Mouse (Mus musculus): Measurements from ENCODE around the gene Cckbr. TPM values are rescaled to one million over a fixed set of nuclear protein-coding genes. Genes with fewer than 3 reads are reported as not detected.
"Not testable (repeated sequence)": the region's sequence is repeated elsewhere in the genome, so short reads cannot be mapped to it uniquely, and the experiment has no call there.

The Cckbr gene
- polyA plus RNA-seq, 1 experiment from 2014 or later, result 8.5 TPM

DNA sequence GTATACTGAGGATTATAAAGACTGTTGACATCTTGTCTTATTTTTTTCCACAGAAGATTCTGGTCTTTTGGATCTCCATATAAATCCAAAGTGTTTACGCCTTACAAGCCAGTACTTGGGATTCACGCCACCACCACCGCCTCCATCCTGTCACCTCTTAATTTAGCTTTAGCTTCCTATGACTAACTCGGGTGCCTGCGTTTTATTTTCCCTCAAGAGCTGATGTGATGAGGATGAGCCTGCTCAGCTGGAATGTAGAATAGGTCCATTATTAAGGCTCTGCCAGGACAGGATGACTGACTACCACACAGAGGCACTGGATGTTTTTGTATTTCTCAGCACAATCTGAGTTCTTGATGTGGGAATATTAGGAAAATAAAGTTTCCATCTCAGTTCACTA, 40.0 kb downstream of the Cckbr start:
- H3K4me2 ChIP-seq (ENCODE audit: low read length); H3K27ac ChIP-seq (ENCODE audit: low read length); H3K36me3 ChIP-seq (ENCODE audit: control insufficient read depth, insufficient read depth, low read length); ATAC-seq; H3K27me3 ChIP-seq (ENCODE audit: control insufficient read depth, insufficient read depth, low read depth, low read length); H3K4me1 ChIP-seq (ENCODE audit: control insufficient read depth, insufficient read depth, low read length); H3K9me3 ChIP-seq (replicated peaks; ENCODE audit: control insufficient read depth, low read length, poor library complexity, severe bottlenecking); H3K4me3 ChIP-seq (ENCODE audit: low read depth, low read length); H3K9ac ChIP-seq (ENCODE audit: low read depth, low read length): not testable (repeated sequence)
- 84% methylated on average over 5 of the region's 5 CpGs for WGBS

DNA sequence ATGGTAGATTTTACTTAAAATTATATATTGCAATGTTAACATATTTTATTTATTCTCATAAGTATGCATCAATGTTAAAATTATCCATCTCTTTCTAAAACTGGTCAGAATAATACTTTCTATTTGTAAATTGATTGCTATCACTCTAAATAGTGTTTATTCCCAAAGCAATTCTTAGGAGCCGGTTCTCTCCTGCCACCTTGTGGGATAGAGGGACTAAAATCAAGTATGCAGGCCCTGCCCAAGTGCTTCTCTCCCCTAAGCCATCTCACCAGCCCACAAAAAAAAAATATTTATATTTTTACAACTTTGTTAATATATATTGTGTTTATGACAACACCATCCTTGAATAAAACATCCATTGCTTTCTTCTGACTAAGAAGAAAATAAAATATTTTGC, 47.1 kb downstream of the Cckbr start:
- H3K9me3 ChIP-seq (replicated peaks; ENCODE audit: control insufficient read depth, low read length, poor library complexity, severe bottlenecking), result no peaks in the 10 kb centered on the region
- H3K27ac ChIP-seq (ENCODE audit: low read length), result no peak overlapping the region
- H3K36me3 ChIP-seq (ENCODE audit: control insufficient read depth, insufficient read depth, low read length), result no peaks in the 10 kb centered on the region
- H3K4me3 ChIP-seq (ENCODE audit: low read depth, low read length), result no peak overlapping the region
- H3K4me2 ChIP-seq (ENCODE audit: low read length), result no peak overlapping the region
- H3K9ac ChIP-seq (ENCODE audit: low read depth, low read length), result no peak overlapping the region
- 45% methylated on average over 1 of the region's 1 CpGs for WGBS
- H3K4me1 ChIP-seq (ENCODE audit: control insufficient read depth, insufficient read depth, low read length), result no peaks in the 10 kb centered on the region
- ATAC-seq, result no peak
- no peaks in the 10 kb centered on the region; the same call in 1 of the 2 replicates for H3K27me3 ChIP-seq (ENCODE audit: control insufficient read depth, insufficient read depth, low read depth, low read length)

DNA sequence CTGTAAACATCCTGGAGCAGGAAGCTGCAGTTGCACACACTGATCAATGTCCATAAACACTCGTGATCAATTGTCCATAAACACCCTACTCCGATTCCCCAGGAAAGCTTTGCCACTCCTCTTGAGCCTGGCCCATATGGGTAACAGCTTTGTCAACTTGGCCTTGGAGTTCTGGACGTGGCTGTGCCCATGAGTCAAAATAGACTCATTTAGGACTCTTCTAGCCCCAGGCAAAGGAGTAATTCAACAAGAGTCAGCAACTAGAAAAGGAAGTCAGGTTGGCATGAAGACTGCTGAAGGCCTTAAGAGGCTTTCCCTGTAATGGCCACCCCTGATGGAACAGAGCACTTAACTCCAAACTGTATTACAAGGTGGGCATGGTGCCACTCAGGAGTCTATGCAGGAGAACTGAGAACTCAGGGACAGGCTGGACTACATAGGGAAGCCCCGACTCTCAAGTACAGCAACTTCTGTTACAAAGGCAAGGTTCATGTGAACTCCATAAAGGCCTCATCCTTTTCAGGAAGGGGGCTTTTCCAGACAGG, 49.3 kb downstream of the Cckbr start:
- no peak for ATAC-seq
- Histone ChIP-seq H3K4me3 (ENCODE audit: low read depth, low read length) (no peak overlapping the region), H3K9ac (ENCODE audit: low read depth, low read length) (no peak overlapping the region), H3K36me3 (ENCODE audit: control insufficient read depth, insufficient read depth, low read length) (no peaks in the 10 kb centered on the region), H3K4me1 (ENCODE audit: control insufficient read depth, insufficient read depth, low read length) (no peaks in the 10 kb centered on the region), H3K4me2 (ENCODE audit: low read length) (no peak overlapping the region), H3K27ac (ENCODE audit: low read length) (no peak overlapping the region), H3K27me3 (ENCODE audit: control insufficient read depth, insufficient read depth, low read depth, low read length) (no peaks in the 10 kb centered on the region; the same call in 1 of the 2 replicates), H3K9me3 (replicated peaks; ENCODE audit: control insufficient read depth, low read length, poor library complexity, severe bottlenecking) (no peaks in the 10 kb centered on the region)
- 75% methylated on average over 4 of the region's 4 CpGs for WGBS

DNA sequence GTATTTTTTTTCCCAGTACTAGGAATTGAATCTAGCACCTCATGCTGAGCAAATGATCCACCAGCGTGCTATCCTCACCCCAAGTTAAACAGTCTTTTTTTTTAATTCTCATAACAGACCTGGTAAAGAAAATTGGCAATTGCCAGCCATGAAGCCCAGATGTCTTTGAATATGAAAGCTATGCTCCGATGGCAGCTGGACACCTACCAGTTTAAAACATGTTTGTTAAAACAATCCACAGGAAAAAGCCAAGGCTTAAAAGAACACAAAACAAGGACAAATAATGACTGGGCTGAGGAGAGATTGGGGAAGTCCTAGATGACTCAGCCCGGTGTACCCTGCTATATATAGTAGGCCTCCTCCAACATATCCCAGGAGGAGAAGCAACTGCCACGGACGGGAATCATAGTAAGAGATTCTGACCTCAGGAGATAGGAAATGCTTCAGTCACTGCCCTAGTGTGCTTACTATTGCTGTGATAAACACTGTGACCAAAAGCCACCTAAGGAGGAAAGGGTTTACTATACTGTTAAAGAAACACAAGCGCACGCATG, 49.9 kb downstream of the Cckbr start:
- 80% methylated on average over 7 of the region's 7 CpGs for WGBS
- Histone ChIP-seq H3K36me3 (ENCODE audit: control insufficient read depth, insufficient read depth, low read length) (no peaks in the 10 kb centered on the region), H3K9ac (ENCODE audit: low read depth, low read length) (no peak overlapping the region), H3K4me3 (ENCODE audit: low read depth, low read length) (no peak overlapping the region), H3K9me3 (replicated peaks; ENCODE audit: control insufficient read depth, low read length, poor library complexity, severe bottlenecking) (no peaks in the 10 kb centered on the region), H3K4me1 (ENCODE audit: control insufficient read depth, insufficient read depth, low read length) (no peaks in the 10 kb centered on the region), H3K27ac (ENCODE audit: low read length) (no peak overlapping the region), H3K4me2 (ENCODE audit: low read length) (no peak overlapping the region), H3K27me3 (ENCODE audit: control insufficient read depth, insufficient read depth, low read depth, low read length) (no peaks in the 10 kb centered on the region; the same call in 1 of the 2 replicates)
- no peak for ATAC-seq

DNA sequence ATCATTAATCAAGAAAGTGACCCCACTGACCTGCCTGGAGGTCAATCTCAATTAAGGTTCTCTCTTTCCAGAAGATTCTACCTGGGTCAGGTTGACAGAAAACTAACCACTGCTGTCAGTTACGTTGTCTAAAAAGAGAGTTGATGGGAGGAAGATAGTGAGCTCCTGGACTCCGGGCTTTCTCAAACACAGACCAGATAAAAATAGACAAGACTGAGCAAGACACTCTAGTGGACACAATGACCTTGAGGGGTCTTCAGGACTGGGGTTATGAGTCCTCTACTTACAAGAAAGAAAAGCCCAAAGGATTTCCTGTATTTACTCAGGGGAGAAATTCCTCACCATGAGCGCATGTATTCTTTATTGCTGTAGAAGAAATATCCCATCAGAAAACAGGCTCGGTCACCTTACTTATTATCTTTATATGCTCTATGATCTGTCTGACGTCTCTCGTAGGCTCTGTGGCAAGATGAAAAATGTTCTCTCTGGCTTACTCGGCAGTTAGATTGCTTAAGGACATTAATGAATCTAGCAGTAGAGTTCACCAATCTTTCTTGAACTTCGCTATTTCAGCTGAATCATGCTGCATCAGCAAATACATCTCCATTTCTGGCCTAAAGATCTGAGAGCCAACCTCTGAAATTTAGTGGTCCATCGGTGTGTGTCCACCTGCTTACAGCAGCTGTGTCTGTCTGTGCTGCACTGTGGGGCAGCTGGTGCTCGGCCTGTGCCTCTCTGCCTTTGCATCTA, 51.3 kb downstream of the Cckbr start:
- Histone ChIP-seq H3K4me2 (ENCODE audit: low read length) (no peak overlapping the region), H3K9ac (ENCODE audit: low read depth, low read length) (no peak overlapping the region), H3K36me3 (ENCODE audit: control insufficient read depth, insufficient read depth, low read length) (no peaks in the 10 kb centered on the region), H3K9me3 (replicated peaks; ENCODE audit: control insufficient read depth, low read length, poor library complexity, severe bottlenecking) (no peaks in the 10 kb centered on the region), H3K27ac (ENCODE audit: low read length) (no peak overlapping the region), H3K4me3 (ENCODE audit: low read depth, low read length) (no peak overlapping the region), H3K4me1 (ENCODE audit: control insufficient read depth, insufficient read depth, low read length) (peaks cover 4% of the 10 kb centered on the region; the same call in 1 of the 2 replicates), H3K27me3 (ENCODE audit: control insufficient read depth, insufficient read depth, low read depth, low read length) (no peaks in the 10 kb centered on the region)
- ATAC-seq, result no peak
- WGBS, result 88% methylated on average over 10 of the region's 10 CpGs

DNA sequence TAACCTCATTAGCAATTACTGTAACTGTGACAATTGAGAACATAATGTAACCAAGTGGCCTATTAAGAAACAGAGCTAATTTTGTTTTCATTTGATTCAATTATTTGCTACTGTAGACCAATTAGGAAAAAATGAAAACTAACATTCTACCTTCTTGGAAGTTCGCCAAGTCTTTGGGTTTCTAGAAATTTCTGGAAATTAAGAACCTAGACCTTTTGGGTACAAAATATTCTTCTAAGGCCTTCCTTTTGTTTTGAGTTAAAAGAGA, 51.8 kb downstream of the Cckbr start:
- WGBS, result 100% methylated on average over 1 of the region's 1 CpGs
- no peak for ATAC-seq
- Histone ChIP-seq H3K4me1 (ENCODE audit: control insufficient read depth, insufficient read depth, low read length) (peaks cover 7% of the 10 kb centered on the region; the same call in 1 of the 2 replicates), H3K4me3 (ENCODE audit: low read depth, low read length) (no peak overlapping the region), H3K9me3 (replicated peaks; ENCODE audit: control insufficient read depth, low read length, poor library complexity, severe bottlenecking) (no peaks in the 10 kb centered on the region), H3K27ac (ENCODE audit: low read length) (no peak overlapping the region), H3K27me3 (ENCODE audit: control insufficient read depth, insufficient read depth, low read depth, low read length) (no peaks in the 10 kb centered on the region), H3K9ac (ENCODE audit: low read depth, low read length) (no peak overlapping the region), H3K36me3 (ENCODE audit: control insufficient read depth, insufficient read depth, low read length) (no peaks in the 10 kb centered on the region), H3K4me2 (ENCODE audit: low read length) (no peak overlapping the region)

DNA sequence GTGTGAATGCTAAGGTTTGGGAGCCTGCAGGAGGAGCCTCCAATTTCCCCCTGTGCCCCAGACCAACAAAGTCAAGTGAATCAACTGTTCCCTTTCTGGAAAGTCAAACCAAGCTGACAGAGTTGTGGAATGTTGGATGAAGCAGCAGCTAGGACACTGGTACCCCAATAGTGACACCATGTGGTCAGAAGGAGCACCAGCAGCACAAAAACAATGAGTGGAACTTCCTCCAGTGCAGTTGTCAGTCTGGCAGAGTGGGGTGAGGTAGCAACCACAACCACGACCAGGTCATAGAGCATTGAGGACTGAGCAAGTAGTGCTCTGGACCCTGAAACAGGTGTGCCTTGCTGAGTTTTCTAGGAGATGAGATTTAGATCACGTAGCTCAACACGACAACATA, 52.3 kb downstream of the Cckbr start:
- WGBS, result 63% methylated on average over 3 of the region's 3 CpGs
- Histone ChIP-seq H3K4me2 (ENCODE audit: low read length) (no peak overlapping the region), H3K9me3 (replicated peaks; ENCODE audit: control insufficient read depth, low read length, poor library complexity, severe bottlenecking) (no peaks in the 10 kb centered on the region), H3K36me3 (ENCODE audit: control insufficient read depth, insufficient read depth, low read length) (no peaks in the 10 kb centered on the region), H3K9ac (ENCODE audit: low read depth, low read length) (no peak overlapping the region), H3K27ac (ENCODE audit: low read length) (no peak overlapping the region), H3K4me1 (ENCODE audit: control insufficient read depth, insufficient read depth, low read length) (peaks cover 10% of the 10 kb centered on the region), H3K4me3 (ENCODE audit: low read depth, low read length) (no peak overlapping the region), H3K27me3 (ENCODE audit: control insufficient read depth, insufficient read depth, low read depth, low read length) (no peaks in the 10 kb centered on the region)
- no peak for ATAC-seq

DNA sequence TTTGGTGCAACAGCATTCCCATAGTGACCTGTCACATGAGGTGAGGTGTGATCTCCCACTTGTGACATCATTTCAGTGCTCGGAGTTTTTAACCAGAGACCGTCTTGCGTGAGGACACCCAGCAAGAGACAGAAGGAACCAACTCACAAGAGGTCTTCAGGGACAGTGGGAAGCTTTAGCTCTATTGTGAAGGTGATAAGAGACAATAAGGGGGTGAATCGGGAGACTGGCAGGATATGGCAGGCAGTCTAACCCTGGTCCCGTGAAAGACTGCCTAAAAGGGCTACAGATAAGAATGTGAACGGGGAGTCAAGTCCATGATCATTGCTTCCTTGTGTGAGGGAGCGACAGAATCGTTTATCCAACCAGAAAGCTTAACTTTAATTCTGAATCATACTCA, 52.8 kb downstream of the Cckbr start:
- no peak overlapping the region for H3K9ac ChIP-seq (ENCODE audit: low read depth, low read length)
- no peak overlapping the region for H3K4me2 ChIP-seq (ENCODE audit: low read length)
- H3K9me3 ChIP-seq (replicated peaks; ENCODE audit: control insufficient read depth, low read length, poor library complexity, severe bottlenecking), result no peaks in the 10 kb centered on the region
- no peak overlapping the region for H3K4me3 ChIP-seq (ENCODE audit: low read depth, low read length)
- H3K4me1 ChIP-seq (ENCODE audit: control insufficient read depth, insufficient read depth, low read length), result peaks cover 10% of the 10 kb centered on the region
- no peak for ATAC-seq
- H3K27me3 ChIP-seq (ENCODE audit: control insufficient read depth, insufficient read depth, low read depth, low read length), result no peaks in the 10 kb centered on the region
- H3K27ac ChIP-seq (ENCODE audit: low read length), result no peak overlapping the region
- WGBS, result 88% methylated on average over 8 of the region's 8 CpGs
- no peaks in the 10 kb centered on the region for H3K36me3 ChIP-seq (ENCODE audit: control insufficient read depth, insufficient read depth, low read length)

DNA sequence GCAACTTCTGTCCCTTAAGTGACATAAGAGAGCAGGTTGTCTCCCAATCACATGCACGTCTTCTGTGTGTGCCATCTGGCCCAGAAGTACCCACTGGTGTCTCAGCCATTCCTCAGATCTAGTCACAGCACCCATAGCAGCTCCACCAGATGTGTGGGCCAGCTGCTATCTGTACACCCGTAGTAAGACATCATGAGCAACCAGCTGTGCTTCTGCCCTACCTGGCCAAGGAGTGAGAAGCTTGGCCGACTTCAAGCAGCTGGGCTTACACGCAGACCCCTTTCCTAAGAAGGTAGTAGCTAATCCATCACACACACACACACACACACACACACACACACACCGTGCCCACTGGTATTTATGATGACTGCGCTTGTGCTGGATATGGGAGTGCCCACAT, 53.7 kb downstream of the Cckbr start:
- 91% methylated on average over 6 of the region's 6 CpGs for whole genome bisulfite sequencing
- Histone ChIP-seq H3K27ac (ENCODE audit: low read length) (no peak overlapping the region), H3K4me1 (ENCODE audit: control insufficient read depth, insufficient read depth, low read length) (peaks cover 10% of the 10 kb centered on the region), H3K4me3 (ENCODE audit: low read depth, low read length) (no peak overlapping the region), H3K27me3 (ENCODE audit: control insufficient read depth, insufficient read depth, low read depth, low read length) (no peaks in the 10 kb centered on the region), H3K9ac (ENCODE audit: low read depth, low read length) (no peak overlapping the region), H3K9me3 (replicated peaks; ENCODE audit: control insufficient read depth, low read length, poor library complexity, severe bottlenecking) (no peaks in the 10 kb centered on the region), H3K36me3 (ENCODE audit: control insufficient read depth, insufficient read depth, low read length) (no peaks in the 10 kb centered on the region), H3K4me2 (ENCODE audit: low read length) (no peak overlapping the region)
- ATAC-seq, result no peak

Measured in midbrain, embryonic 16.5 days (tissue).